Mouse (Mus musculus): ENCODE measurements at regions not wholly inside any gene's neighbourhood (a gene's known extent, or its start where the extent isn't known, plus 50 kb on each side); places are given as distances from the start of the nearest gene placed in this dataset.

DNA sequence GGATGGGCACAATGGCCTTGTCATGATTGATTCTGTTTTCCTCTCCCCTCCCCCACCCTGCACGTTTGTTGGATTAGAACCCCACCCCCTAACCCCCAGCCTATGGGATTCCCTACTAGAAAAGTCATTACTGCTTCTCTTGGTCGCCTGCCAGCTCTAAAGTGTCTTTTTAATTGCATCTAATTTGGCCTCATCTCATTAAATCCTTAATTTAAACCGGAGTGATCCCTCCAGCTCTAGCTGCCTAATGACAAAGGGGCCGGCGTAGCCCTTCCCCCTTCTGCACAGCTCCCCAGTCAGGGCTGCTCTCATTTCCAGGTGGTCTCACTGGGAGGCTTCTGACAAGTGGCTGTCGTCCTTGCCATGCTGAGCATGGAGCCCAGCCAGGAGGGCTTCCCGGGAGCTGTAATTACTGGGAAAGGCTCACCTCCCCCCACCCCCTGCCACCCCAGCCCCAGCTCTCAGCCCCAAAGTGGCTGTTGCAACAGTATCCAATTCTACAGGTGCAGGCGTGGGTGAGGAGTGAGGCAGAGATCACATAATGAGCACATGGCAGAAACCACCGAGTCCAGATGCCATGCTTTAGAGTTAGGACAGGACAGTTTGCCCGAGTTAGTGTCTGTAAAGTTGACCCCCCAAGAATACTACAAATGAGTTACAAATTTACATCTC, 84.8 kb upstream of the Aldh1b1 start:
- DNase-seq = peak; percentile 58
- intact Hi-C loops (cut with DNase I) = no loop called here

DNA sequence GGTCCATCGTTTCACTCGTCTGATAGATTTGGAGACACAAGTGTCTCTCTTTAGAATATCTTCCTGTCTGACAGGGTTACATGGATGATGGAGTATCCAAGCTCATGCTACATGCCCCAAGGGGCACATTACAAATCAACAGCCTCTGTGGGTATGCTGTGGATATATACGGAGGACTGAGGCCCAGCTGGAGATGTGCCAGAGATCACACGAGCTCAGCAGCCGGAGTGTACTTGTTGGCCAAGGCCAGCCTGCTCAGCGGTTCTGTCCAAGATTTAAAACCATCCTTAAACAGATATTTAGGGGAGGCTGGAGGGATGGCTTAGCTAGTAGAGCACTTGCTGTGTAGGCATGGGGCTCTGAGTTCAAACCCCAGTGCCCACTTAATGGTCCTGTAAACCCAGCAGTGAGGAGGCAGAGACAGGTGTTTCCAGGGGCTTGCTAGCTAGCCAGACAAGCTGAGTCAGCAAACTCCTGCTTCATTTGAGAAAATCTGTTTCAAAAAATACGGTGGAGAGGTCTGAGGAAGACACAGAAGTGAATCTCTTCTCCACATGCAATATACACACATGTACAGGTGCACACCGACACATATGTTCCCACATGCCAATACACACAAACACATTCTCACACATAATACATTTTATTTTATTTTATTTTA, 85.6 kb upstream of the Aldh1b1 start:
- peak; percentile 38 for DNase-seq
- intact Hi-C loops (cut with DNase I) = no loop called here

DNA sequence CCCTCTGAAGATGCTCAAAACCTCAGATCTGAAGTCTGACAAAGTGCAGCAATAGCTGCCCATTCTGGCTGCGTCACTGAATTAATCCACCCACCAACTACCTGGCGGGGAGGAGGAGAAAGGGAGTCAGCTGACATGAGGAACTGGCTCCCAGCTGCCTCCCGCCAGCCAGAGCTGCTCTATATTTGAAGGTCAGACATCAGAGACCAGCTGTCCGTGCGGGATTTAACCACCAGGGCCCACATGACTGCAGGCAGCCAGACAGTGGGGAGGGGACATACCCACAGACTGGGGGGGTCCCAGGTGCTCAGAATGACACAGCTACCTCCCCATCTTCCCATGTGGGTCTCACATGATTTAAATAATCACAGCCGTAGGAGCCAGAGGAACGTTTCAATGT, 94.8 kb upstream of the Aldh1b1 start:
- DNase-seq = no peak
- intact Hi-C loops (cut with DNase I) = no loop called here

DNA sequence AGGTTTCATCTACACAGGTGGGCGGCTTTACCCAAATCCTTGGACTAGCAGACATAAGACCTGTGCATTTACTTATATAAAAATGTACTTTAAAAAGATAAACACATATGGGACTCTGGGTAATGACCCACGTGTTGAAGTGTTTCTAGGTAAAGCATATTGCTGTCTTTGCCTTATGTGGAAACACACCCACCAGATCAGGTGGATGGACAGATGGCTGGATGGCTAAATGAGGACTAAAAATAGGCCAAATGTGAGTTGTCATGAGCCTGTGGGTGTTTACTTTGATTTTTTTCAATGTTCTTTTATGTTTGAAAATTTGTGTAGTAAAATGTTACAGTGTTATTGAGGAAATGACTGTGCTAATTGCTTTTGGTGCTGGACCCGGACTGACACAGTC, 99.2 kb upstream of the Aldh1b1 start:
- intact Hi-C loops (cut with DNase I) = no loop called here
- DNase-seq = no peak

DNA sequence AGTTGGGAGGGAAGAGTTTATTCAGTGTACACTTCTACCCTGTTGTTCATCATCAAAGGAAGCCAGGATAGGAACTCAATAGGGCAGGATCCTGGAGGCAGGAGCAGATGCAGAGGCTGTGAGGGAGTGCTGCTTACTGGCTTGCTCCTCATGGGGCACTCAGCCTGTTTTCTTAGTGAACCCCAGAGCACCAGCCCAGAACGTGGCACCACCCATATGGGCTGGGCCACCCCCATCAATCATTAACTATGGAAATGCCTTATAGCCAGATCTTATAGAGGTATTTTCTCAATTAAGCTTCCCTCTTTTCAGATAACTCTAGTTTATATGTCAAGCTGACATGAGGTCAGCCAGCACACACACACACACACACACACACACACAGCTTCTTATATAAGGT, 103.6 kb upstream of the Aldh1b1 start:
- DNase-seq = no peak
- intact Hi-C loops (cut with DNase I) = no loop called here

DNA sequence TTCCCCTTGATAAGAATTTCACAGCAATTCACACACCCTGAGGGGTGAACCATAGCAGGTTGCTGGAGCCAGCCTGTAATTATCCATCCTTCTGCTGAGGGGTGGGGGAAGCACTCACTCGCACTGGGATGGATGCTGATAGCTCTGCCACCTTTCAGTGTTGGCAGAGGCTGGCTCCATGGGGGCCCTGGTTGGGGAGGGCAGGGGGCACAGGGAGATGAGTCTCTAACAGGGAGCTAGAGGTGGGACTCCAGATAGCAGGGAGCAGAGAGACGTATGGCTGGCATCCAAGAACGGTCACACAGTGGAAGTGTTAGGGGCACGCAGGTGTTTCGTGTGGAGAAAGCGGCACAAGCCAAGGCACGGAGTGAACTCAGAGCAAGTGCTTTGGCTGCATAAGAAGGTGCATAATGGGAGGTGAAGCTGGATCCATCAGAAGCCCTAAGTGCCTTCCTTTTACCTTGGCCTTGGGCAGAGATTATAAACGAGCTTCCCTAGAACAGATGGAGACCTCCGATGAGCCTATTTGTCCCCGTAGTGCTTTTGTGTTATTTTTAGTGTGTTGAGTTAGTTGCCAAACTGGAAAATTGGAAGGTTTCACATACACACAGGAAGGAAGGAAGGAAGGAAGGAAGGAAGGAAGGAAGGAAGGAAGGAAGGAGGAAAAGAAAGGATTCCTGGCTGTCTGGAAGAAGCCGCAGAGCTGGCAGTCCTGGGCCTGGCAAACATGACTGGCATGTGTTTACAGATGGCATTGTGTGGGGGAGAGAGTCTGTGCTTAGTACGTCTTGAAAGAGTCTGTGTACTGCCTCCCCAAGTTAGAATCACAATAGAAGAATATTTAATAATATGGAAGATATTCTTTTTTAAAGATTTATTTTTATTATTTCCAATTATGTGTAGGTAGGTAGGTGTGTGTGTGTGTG, 108.6 kb upstream of the Aldh1b1 start:
- DNase-seq = peak; percentile 78

DNA sequence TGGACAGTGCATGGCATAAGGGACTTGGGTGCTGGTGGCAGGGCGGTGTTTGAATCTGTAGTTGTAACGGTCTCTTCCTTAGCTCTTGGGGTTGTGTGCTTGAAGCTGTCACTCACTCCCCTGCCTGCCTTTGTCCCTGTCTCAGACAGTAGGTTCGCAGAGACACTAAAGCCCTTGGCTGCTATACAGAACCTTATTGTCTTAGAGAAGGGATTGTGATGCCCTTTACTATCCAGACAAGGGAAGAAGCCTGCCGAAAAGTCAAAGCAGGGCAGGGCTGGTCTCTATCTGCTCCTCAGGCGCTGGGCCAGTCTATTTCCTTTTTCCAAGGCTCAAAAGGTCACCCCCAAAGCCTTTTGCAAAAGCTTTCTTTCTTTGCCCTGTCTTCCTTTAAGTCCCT, 109.2 kb upstream of the Aldh1b1 start:
- DNase-seq = no peak
- intact Hi-C loops (cut with DNase I) = no loop called here

More for the DNA sequence above, 108.6 kb upstream of the Aldh1b1 start:
- intact Hi-C loops (cut with DNase I) = no loop called here

DNA sequence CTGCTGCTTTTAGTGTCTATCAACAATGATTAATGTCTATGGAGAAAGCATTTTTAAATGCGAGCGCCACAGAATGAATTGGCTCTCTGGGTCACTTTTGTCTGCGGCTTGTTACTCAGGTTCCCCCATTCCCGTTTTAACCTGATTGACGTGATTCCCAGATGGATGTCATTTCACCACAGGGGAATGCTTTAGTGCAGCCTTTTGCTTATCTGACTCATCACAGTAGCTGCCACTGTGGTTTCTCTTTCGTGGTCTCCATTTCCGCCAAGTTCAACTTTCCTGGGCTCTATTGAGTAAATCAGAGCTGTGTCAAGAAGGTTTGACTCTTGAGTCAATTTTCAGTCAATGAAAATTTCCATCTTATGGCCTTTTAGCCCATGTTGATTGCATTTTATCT, 110.6 kb upstream of the Aldh1b1 start:
- intact Hi-C loops (cut with DNase I) = no loop called here

DNA sequence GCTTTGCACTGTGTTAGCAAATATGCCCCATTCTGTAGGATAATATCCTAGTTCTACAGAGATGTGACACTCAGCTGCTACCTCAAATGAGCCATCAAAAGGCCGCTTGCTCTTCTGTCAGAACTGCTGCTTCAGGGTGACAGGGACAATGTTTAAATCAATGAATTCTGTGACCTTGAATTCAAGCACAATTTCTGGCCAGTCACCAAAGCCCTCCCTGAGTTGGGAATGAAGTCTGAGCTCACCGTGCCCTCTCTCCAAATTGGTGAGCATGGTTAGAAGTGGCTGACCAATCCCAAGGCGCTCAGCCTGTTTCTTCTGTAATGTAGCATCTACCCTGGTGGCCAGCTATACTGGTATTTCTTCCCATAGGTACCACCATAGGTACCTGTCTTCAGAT, 113.8 kb upstream of the Aldh1b1 start:
- DNase-seq = no peak
- intact Hi-C loops (cut with DNase I) = no loop called here

More for the DNA sequence above, 110.6 kb upstream of the Aldh1b1 start:
- no peak for DNase-seq

DNA sequence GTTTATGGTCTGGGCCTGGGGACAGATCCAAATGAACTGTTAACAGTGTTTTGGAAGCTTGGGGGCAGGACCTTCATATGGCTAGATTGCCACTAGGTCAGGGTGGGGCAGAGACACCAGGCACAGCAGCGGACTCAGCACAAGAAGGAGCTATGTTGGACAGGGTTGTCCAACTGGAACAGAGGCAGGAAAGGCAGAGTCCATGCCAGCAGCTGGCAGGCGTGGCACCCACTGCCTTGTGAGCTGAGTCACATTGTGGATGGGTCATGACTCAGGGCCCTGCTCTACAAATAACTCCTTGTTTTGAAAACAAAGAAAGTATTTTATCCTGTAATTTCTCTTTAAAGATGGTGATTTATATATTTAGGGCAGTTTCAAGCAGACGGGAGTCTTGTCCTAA, 115.6 kb upstream of the Aldh1b1 start:
- intact Hi-C loops (cut with DNase I) = no loop called here
- no peak for DNase-seq

DNA sequence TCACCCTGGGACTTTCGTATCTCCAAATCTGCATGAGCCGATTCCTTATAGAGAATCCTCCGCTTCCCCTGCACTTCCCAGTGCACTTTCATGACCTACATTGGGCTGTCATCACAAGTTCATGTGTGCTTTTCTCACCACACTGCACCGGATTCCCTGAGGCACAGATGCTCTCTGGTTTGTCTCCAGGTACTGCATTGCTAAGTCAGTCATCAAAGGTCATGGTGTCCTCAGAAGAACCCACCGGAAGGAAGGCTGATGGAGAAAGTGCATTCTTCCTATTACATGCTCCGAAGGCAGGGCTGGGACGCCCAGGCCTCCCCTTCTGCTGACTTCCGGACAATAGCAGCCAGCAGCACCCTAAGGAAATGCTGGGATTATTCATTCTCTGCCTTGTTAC, 116.1 kb upstream of the Aldh1b1 start:
- no peak for DNase-seq
- intact Hi-C loops (cut with DNase I) = no loop called here

DNA sequence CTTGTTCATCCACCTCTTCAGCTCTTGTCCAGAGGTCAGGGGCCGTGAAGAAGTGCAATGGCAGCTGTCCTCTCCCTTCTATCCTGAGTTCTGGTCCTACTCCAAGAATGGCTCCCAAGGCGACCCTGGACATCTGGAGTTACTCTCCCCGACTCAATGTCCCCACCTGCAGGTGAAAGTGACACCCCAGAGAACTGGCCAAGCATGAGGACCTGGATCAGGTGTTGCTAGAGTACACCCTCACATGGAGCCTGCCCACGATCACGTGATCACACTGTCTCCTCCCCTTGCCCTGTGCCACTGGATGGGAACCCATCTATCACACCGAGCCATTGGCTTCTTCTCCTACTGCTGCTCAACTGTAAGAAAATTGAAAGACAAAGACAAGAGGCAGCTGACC, 122.7 kb upstream of the Aldh1b1 start:
- intact Hi-C loops (cut with DNase I) = no loop called here
- no peak for DNase-seq

DNA sequence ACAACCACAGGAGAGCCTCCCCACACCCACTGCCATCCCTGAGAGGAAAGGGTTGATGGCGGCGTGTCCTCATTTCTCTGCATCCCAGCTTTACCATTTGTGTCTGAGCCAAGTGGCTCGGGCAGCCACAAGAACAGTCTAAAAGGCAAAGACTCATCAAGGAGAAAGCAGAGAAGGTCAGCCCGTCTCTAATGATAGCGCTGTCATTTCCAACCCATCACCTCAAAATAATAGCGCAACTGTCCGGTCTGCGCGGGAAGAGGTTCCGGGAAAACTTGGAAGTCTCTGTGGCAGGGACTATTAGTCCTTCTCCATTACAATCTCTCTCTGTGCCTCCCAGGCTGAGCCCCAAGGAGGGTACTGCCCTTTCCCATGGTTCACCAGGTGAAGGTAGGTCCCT, 124.5 kb upstream of the Aldh1b1 start:
- intact Hi-C loops (cut with DNase I) = no loop called here
- DNase-seq = no peak

DNA sequence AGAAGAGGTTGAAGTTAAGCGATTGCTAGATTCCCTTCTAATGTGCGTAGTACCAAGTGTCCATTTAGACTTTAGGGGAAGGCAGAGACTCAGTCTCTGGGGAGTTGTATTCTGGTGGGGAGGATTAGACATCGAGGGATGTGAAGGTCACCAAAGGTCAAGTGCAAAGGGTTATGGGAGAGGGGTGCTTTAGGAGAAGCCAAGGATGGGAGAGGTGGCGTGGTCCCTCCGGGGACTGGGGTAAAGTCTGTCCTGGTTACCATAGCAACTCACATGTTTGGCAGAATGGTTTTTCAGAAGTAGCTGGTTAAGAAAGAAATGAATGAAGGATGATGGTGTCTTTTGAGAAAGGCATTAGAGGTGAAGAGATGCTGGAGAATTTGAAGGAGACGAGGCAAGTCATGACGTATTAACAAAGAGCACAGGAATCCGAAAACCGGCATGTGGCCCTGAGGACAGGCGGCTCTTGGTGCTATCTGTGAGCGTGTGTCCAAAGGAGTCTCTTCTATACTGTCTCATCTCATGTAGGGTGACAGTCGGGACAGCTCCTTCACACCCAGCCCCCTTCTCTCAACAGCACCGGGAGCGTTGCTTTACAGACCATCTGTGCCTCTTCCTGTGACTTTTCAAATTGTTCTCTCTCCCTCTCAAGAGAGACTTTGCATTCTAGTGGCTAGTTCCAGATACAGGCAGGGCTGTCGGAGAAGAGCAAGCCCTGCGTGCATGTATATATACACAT, 125.6 kb upstream of the Aldh1b1 start:
- intact Hi-C loops (cut with DNase I) = no loop called here
- no peak for DNase-seq

DNA sequence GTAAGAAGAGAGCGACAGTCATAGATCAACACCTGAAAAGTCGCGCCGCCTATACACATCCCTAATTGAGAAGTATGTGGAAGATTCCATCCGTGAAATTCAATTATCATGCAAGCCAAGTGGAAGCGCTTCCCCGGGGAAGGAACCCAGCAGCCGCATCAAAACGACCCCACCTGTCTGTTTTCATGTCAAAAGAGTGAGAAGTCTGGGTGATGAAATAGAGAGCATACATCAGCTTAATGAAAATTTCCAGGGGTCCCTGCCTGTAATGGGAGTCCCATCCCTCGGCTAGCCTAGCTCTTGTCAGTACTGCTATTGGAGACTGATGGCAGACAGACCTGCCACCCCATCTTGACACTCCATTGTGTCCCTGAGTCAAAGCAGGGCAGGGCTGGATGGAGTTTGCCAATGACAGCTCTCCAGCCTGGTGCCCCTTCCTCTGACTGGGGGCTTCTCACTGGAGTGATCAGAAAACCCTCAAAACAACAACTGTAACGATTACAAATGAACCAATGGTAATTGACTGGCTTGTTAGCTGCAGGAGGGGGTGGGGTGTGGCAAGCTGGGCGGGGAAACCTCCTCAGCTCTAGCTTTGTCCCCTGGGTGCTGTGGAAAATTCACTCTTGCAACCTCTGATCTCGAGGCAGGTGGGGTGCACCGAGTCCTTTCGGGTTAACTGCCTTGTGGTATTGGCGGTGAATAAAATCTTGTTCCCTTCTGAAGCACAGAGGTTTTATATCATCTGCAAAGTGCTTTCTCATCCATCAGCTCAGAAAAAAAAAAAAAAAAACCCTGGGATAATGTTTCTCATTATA, 126.4 kb upstream of the Aldh1b1 start:
- intact Hi-C loops (cut with DNase I) = no loop called here
- no peak for DNase-seq

DNA sequence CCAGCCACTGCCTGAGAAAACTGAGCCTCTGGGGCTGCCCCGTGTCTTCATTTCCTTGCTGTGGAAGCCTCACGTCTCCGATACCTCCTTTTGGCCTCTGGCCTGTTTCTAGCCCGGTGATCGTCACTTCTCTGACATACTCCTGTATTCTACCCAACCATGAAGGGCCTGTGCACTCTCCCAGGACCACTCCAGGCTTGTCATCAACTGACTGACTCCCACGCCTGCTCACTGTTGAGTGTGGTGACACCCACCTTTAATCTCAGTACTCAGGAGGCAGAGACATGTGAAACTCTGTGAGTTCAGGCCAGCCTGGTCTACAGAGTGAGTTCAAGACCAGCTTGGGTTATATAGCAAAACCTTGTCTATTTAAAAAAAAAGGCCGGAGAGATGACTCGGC, 132.1 kb upstream of the Shb start:
- intact Hi-C loops (cut with DNase I) = no loop called here
- DNase-seq = no peak

DNA sequence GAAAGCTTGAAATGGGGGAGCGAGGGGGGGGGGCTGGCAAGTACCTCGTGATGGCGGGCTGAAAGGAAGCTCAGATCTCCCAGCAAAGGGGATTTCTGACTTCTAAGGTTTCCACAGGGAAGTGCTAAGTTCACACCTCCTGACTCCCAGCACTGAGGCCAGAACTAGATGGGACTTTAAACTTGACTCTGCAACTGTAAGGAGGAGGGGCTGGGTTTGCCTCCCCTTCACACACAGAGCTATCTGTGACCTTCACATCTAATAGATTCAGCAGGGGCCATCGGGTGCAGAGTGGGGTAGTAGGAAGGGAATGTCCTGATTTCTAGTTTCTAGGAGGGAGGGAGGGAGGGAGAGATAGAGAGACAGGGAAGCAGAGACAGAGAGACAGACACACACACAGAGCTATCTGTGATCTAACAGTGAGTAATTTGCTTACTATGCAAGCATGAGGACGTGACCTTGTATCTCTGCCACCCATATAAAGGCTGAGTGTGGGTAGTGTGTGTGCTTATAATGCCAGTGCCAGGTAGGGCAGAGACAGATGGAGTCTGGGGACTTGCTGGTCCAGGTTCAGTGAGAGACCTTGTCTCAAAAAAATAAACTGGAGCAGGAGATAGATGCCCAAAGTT, 125.2 kb upstream of the Shb start:
- no peak for DNase-seq
- intact Hi-C loops (cut with DNase I) = no loop called here

DNA sequence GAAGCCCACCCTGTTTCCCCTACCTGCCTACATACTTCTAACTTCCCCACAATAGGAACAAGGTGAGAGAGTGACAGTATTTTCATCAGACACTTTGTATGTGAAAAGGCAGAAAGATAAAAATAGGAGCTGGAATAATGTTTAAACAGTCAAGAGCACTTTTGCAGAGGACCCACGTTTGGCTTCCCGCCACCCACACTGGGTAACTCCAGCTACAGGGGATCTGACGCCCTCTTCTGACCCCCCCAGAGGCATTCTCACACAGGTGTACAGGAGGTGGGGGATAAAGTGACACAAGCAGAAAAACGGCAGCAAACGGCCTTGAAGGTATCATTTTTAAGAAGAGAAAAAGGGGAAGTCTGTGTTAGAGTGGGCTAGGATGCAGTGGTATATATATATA, 123.5 kb upstream of the Shb start:
- intact Hi-C loops (cut with DNase I) = no loop called here
- no peak for DNase-seq

DNA sequence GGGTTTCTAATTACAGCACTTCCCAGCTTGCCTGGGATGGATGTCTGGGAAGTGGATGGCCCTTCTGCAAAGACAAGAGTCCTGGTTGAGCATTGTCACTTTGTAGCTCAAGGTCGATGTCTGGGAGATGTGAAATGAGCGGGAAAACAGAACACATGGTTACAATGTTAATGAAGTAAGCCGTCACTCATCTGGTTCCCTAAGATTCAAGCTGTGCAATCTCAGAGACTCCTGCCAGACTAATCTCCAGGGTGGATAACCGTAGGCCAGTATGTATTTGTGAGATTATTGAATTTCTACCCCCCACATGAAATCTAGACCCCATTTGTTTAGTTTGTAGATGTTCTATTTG, 122.5 kb upstream of the Shb start:
- no peak for DNase-seq
- intact Hi-C loops (cut with DNase I) = no loop called here
